Mouse (Mus musculus): ENCODE data around the gene Sp110. TPM values are rescaled to one million over a fixed set of nuclear protein-coding genes. Genes with fewer than 3 reads are reported as not detected.
A peak's percentile ranks its signal among the peaks of the same experiment; 100 is the strongest.
"Not testable (repeated sequence)": the region's sequence is repeated elsewhere in the genome, so short reads cannot be mapped to it uniquely, and the experiment has no call there.

The Sp110 gene
- polyA plus RNA-seq, 1 experiment from 2014 or later: 2.7 TPM

- not testable (repeated sequence) for H3K27me3 ChIP-seq (ENCODE audit: control insufficient read depth, insufficient read depth, low read length); H3K9ac ChIP-seq (ENCODE audit: low read length); H3K9me3 ChIP-seq (replicated peaks; ENCODE audit: control insufficient read depth, low read length); H3K4me2 ChIP-seq (ENCODE audit: low read depth, low read length); H3K4me1 ChIP-seq (ENCODE audit: control insufficient read depth, insufficient read depth, low read length); ATAC-seq (ENCODE audit: insufficient read depth, low FRiP score); H3K27ac ChIP-seq (ENCODE audit: low read length); H3K4me3 ChIP-seq (replicated peaks; ENCODE audit: low read length); H3K36me3 ChIP-seq (ENCODE audit: control insufficient read depth, insufficient read depth, low read length)
- no CpG with 5 or more reads among the region's 1 CpGs for WGBS
Observed at GRCm38 (mm10) chr1:85604341-85604740, 5.7 kb upstream of the Sp110 start.

DNA sequence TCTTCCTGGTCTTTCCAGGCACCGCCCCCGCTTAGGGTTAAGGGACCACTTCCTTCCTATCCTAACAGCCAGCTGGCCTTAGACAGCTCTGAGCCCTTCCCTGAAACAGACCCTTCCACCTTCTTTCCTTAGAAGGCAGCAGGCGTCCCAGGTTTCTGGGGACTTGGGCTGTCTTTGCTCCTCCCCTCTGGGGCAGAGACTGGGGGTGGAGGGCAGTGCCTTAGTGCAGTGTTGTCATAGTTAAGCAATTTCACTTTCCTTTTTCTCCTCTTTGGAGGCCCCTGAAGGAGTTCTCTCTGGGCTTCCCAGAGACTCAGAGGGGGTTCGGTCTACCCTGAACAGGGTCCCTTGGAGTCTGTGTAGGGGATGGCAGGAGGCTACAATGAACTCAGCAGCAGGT is 2.2 kb upstream of the Sp110 start:
- H3K9ac ChIP-seq (ENCODE audit: low read length); H3K4me1 ChIP-seq (ENCODE audit: control insufficient read depth, insufficient read depth, low read length); H3K4me3 ChIP-seq (replicated peaks; ENCODE audit: low read length); H3K27ac ChIP-seq (ENCODE audit: low read length); H3K27me3 ChIP-seq (ENCODE audit: control insufficient read depth, insufficient read depth, low read length); H3K4me2 ChIP-seq (ENCODE audit: low read depth, low read length); H3K9me3 ChIP-seq (replicated peaks; ENCODE audit: control insufficient read depth, low read length); ATAC-seq (ENCODE audit: insufficient read depth, low FRiP score); H3K36me3 ChIP-seq (ENCODE audit: control insufficient read depth, insufficient read depth, low read length): not testable (repeated sequence)
- 53% methylated on average over 4 of the region's 4 CpGs for WGBS

DNA sequence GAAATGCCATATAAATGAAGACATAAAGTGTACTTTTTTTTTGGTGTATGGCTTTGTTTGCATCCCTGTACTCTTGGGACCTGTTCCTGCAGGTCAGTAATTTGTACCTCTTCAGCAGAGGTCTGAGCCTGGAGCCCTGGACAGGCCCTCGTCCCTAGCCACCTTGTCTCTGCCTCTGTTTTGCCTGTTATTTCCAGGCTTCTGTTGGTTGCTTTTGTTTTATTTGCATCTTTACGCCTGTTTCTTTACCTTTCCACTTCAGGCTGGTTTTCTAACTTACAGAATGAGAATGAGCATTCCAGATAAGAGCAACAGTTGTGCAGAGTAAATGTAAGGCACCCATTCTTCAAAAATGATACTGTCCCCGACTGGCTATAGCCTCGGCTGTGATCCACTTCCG is 1.5 kb upstream of the Sp110 start, which contains the start of gene Sp140:
Sp140 (plus strand) TSS at position 301 of the 400 bp plus-strand sequence.
- H3K4me3 ChIP-seq (replicated peaks; ENCODE audit: low read length); H3K27ac ChIP-seq (ENCODE audit: low read length); ATAC-seq (ENCODE audit: insufficient read depth, low FRiP score); H3K4me2 ChIP-seq (ENCODE audit: low read depth, low read length); H3K9ac ChIP-seq (ENCODE audit: low read length); H3K27me3 ChIP-seq (ENCODE audit: control insufficient read depth, insufficient read depth, low read length); H3K4me1 ChIP-seq (ENCODE audit: control insufficient read depth, insufficient read depth, low read length); H3K36me3 ChIP-seq (ENCODE audit: control insufficient read depth, insufficient read depth, low read length); H3K9me3 ChIP-seq (replicated peaks; ENCODE audit: control insufficient read depth, low read length): not testable (repeated sequence)
- WGBS: no CpG with 5 or more reads among the region's 5 CpGs

DNA sequence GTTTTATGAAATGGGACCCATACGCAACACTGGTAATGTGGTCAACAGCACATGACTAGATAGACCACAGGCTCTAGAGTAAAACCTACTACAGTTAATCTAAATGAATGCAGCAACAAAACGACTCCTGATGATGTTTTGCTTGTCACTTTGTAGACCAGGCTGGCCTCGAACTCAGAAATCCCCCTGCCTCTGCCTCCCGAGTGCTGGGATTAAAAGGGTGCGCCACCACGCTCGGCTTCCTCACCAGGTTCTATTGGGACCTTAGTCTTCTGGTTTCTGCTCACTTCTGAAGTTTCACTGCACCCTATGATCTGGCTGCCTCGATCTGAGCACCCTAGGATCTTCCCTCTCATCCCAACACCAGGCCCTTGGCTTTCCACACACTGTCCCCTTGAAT is 6.1 kb downstream of the Sp110 start:
- WGBS: 80% methylated on average over 8 of the region's 8 CpGs
- H3K27me3 ChIP-seq (ENCODE audit: control insufficient read depth, insufficient read depth, low read length): not testable (repeated sequence)

GRCm38 (mm10) chr1:85588697-85589096 is 9.9 kb downstream of the Sp110 start:
- H3K27me3 ChIP-seq (ENCODE audit: control insufficient read depth, insufficient read depth, low read length); ATAC-seq (ENCODE audit: insufficient read depth, low FRiP score); H3K36me3 ChIP-seq (ENCODE audit: control insufficient read depth, insufficient read depth, low read length); H3K4me2 ChIP-seq (ENCODE audit: low read depth, low read length); H3K9me3 ChIP-seq (replicated peaks; ENCODE audit: control insufficient read depth, low read length); H3K4me3 ChIP-seq (replicated peaks; ENCODE audit: low read length); H3K4me1 ChIP-seq (ENCODE audit: control insufficient read depth, insufficient read depth, low read length); H3K27ac ChIP-seq (ENCODE audit: low read length); H3K9ac ChIP-seq (ENCODE audit: low read length): not testable (repeated sequence)
- 81% methylated on average over 1 of the region's 2 CpGs for WGBS

More for the DNA sequence above, 6.1 kb downstream of the Sp110 start:
- H3K4me1 ChIP-seq (ENCODE audit: control insufficient read depth, insufficient read depth, low read length); H3K9me3 ChIP-seq (replicated peaks; ENCODE audit: control insufficient read depth, low read length); H3K36me3 ChIP-seq (ENCODE audit: control insufficient read depth, insufficient read depth, low read length); H3K27ac ChIP-seq (ENCODE audit: low read length); ATAC-seq (ENCODE audit: insufficient read depth, low FRiP score); H3K4me3 ChIP-seq (replicated peaks; ENCODE audit: low read length); H3K4me2 ChIP-seq (ENCODE audit: low read depth, low read length); H3K9ac ChIP-seq (ENCODE audit: low read length): not testable (repeated sequence)

DNA sequence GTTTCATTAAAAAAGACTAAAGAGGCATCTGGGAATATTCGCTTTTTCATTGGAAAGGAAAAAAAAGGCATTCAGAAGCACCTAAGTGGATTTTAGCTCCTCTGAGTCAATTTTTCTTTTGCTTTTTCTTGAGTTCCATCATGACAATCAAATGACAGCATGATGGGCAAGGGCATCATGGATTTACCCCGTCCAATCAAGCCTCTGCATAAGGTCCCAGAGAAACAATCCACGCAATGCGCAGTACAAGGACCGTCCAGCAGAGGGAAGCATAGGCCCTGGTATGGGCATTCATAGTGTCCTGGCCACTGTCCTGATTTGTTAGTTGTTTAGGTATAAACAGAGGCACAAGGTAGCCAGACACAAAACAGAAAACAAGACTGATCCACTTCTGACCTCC is 17.1 kb downstream of the Sp110 start:
- not testable (repeated sequence) for ATAC-seq (ENCODE audit: insufficient read depth, low FRiP score); H3K9me3 ChIP-seq (replicated peaks; ENCODE audit: control insufficient read depth, low read length); H3K4me1 ChIP-seq (ENCODE audit: control insufficient read depth, insufficient read depth, low read length); H3K27me3 ChIP-seq (ENCODE audit: control insufficient read depth, insufficient read depth, low read length); H3K4me3 ChIP-seq (replicated peaks; ENCODE audit: low read length); H3K9ac ChIP-seq (ENCODE audit: low read length); H3K36me3 ChIP-seq (ENCODE audit: control insufficient read depth, insufficient read depth, low read length); H3K4me2 ChIP-seq (ENCODE audit: low read depth, low read length); H3K27ac ChIP-seq (ENCODE audit: low read length)
- 28% methylated on average over 5 of the region's 5 CpGs for WGBS

DNA sequence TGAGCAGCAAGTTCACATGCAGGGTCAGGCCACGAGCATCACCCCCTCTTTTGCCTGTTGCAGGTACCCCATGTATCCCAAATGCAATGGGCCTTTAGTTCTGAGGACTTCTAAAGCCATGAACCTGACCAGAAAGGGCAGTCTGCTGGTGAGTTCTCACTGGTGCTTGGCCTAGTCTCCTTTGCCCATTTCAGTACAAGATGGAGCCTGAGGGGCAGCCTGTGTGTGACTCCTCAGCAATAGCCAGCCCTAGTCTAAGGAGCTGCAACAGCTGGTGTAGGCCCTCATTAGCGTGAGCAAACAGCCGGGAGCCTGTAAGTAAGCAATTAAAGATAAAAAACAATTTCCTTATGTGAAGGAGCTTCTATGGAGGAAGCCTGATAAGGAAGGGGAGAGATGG is 18.0 kb downstream of the Sp110 start:
- 67% methylated on average over 3 of the region's 3 CpGs for WGBS
- H3K27ac ChIP-seq (ENCODE audit: low read length); H3K36me3 ChIP-seq (ENCODE audit: control insufficient read depth, insufficient read depth, low read length): not testable (repeated sequence)

DNA sequence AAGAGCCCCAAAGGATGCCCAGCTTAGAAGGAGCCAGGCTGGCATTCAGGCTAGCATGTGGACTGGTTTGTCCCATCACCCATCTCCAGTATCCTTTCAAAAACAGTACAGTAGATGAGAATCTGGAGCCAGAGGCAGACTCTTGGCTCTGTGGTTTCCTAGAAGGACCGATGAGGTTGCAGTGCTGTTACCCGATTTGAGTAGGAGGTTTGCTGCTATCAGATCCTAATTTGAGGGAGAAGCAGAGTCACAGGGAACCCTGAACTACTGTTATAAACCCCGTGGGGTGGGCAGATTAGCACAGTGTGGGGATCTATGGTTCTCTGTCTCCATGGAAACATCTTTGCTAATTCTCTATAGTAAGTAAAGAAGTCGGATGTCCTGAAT is 18.5 kb downstream of the Sp110 start:
- H3K4me3 ChIP-seq (replicated peaks; ENCODE audit: low read length); H3K9me3 ChIP-seq (replicated peaks; ENCODE audit: control insufficient read depth, low read length); H3K4me2 ChIP-seq (ENCODE audit: low read depth, low read length); H3K36me3 ChIP-seq (ENCODE audit: control insufficient read depth, insufficient read depth, low read length); H3K27me3 ChIP-seq (ENCODE audit: control insufficient read depth, insufficient read depth, low read length); H3K9ac ChIP-seq (ENCODE audit: low read length); H3K4me1 ChIP-seq (ENCODE audit: control insufficient read depth, insufficient read depth, low read length); H3K27ac ChIP-seq (ENCODE audit: low read length): not testable (repeated sequence)
- ATAC-seq (ENCODE audit: insufficient read depth, low FRiP score): peak; percentile 66; the same call in 1 of the 2 replicates
- WGBS: 77% methylated on average over 2 of the region's 4 CpGs

More for the DNA sequence above, 18.0 kb downstream of the Sp110 start:
- not testable (repeated sequence) for H3K4me2 ChIP-seq (ENCODE audit: low read depth, low read length); H3K27me3 ChIP-seq (ENCODE audit: control insufficient read depth, insufficient read depth, low read length); ATAC-seq (ENCODE audit: insufficient read depth, low FRiP score); H3K4me3 ChIP-seq (replicated peaks; ENCODE audit: low read length); H3K4me1 ChIP-seq (ENCODE audit: control insufficient read depth, insufficient read depth, low read length); H3K9me3 ChIP-seq (replicated peaks; ENCODE audit: control insufficient read depth, low read length); H3K9ac ChIP-seq (ENCODE audit: low read length)

DNA sequence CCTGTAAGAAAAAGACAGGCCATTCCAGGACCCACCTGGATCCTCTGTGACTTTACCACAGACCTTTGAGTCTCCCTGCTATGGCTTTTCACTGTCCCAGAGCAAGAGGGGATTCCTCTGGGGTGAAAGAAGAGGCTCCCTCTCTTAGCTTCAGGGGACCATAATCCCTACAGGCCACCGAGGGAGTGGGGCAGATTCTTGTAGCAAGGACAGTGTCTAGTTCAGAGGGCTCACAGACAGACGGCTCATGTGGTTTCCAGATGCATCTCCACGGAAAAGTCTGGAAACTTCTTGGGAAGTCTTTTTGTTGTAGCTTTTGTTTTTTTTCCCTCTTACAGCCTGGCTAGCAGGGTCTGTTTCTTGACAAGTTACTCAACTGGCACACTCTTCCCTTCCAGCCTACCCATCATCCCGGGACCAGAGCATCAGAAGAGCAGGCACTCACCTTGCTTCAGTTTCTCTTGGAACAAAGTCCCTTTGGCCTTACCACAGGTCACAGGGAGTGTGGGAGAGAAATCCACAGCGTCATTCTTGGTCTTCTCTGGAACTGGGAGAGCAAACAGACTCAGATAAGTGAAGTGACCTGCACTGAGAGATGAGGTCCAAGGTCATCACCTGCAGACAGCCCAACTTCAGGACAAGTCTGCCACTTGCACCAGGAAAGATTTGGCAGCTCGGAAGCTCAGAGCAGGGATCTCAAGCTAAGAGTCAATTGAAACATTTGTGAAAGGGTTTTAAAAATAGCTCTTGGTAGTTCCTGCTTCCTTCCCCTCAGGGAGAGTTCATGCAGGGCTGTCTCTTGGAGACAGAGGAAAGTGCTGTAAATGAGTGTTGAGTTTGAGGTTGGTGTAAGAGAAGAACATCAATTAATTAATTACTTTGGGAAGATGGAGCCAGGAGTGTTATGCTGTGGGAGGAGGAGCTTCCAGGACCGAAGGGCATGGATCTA is 19.1 kb downstream of the Sp110 start:
- H3K27ac ChIP-seq (ENCODE audit: low read length); H3K36me3 ChIP-seq (ENCODE audit: control insufficient read depth, insufficient read depth, low read length); H3K4me1 ChIP-seq (ENCODE audit: control insufficient read depth, insufficient read depth, low read length); H3K27me3 ChIP-seq (ENCODE audit: control insufficient read depth, insufficient read depth, low read length); H3K4me2 ChIP-seq (ENCODE audit: low read depth, low read length); H3K4me3 ChIP-seq (replicated peaks; ENCODE audit: low read length); H3K9ac ChIP-seq (ENCODE audit: low read length); H3K9me3 ChIP-seq (replicated peaks; ENCODE audit: control insufficient read depth, low read length); ATAC-seq (ENCODE audit: insufficient read depth, low FRiP score): not testable (repeated sequence)
- 58% methylated on average over 6 of the region's 7 CpGs for WGBS
